Mouse (Mus musculus): ENCODE results near the gene Adcy5. TPM values are rescaled to one million over a fixed set of nuclear protein-coding genes. Genes with fewer than 3 reads are reported as not detected.

Gene Adcy5
- not detected for polyA plus RNA-seq (2017; shearing (Covaris generic))

GRCm38 (mm10) chr16:35154641-35155390 lies at the start of gene Adcy5:
Gene Adcy5, plus strand, starts transcription at chr16:35154877.

Other genes starting within 250 kb of the Adcy5 start
- 32.6 TPM for gene Hacd2, start 132.4 kb upstream of the Adcy5 start, polyA plus RNA-seq (2017; shearing (Covaris generic))
- gene Sec22a, start 209.0 kb downstream of the Adcy5 start, polyA plus RNA-seq (2017; shearing (Covaris generic)): 23.6 TPM

Measured in effector memory CD4-positive, alpha-beta T cell, adult 5 months (primary cell).